Comparison of ENCODE assay signal across 23 mouse cellular contexts in the genomic region with DNA sequence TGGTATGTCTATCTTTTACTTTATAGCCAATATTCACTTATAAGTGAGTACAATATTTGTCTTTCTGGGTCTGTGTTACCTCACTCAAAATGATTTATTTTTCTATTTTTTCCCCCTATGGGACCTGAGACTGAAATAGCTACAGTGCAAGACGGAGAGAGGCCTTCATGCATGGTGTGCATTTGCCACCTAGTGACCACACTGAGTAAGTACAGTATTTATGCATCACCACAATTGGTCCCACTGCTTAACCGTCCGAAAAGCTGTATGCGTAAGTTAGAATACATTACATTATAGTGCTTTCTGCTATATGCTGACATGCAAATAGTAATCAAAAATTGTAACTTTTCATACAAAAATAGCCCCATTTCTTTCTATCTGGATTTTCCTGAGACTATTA. TPM values are rescaled to one million over a fixed set of nuclear protein-coding genes. Genes with fewer than 3 reads are reported as not detected.
DNase-seq lines count a peak whose midpoint lies in the region; ATAC-seq and TF ChIP-seq lines count a peak whose summit lies in the region.
"Had no signal": no experiment of that assay in that cellular context is flagged by ENCODE, and none has a peak within 500 bp of the region (broad histone marks: within the 10 kb centered on the region; RNA-seq: fewer than 3 reads in every experiment).

No protein-coding gene starts in this region.

- H3K4me2 ChIP-seq in hindbrain, postnatal 0 days (ENCODE audit: low read depth, low read length), result no peak overlapping the region
- H3K4me2 ChIP-seq in hindbrain, embryonic 14.5 days (replicated peaks), result no peak overlapping the region
- H3K4me2 ChIP-seq in lung, embryonic 14.5 days, result no peak overlapping the region
- H3K4me2 ChIP-seq: kidney, embryonic 15.5 days; liver, embryonic 15.5 days; midbrain, embryonic 13.5 days had no signal

- H3K36me3 ChIP-seq in hindbrain, postnatal 0 days (ENCODE audit: insufficient read depth, low read length), result no peaks in the 10 kb centered on the region
- no peaks in the 10 kb centered on the region for H3K36me3 ChIP-seq in hindbrain, embryonic 14.5 days (replicated peaks; ENCODE audit: control insufficient read depth, insufficient read depth)
- H3K36me3 ChIP-seq in lung, embryonic 14.5 days (ENCODE audit: insufficient read depth), result no peaks in the 10 kb centered on the region
- H3K36me3 ChIP-seq: embryonic facial prominence, embryonic 10.5 days; G1E; kidney, embryonic 15.5 days; liver, embryonic 15.5 days; midbrain, embryonic 13.5 days had no signal

- H3K4me1 ChIP-seq in cerebellum, adult 2 months (ENCODE audit: control insufficient read depth, insufficient read depth, low read length), result no peaks in the 10 kb centered on the region
- no peaks in the 10 kb centered on the region for H3K4me1 ChIP-seq in hindbrain, postnatal 0 days (ENCODE audit: insufficient read depth, low read length)
- H3K4me1 ChIP-seq in hindbrain, embryonic 14.5 days (replicated peaks; ENCODE audit: control insufficient read depth, insufficient read depth, low read length), result no peaks in the 10 kb centered on the region
- no peaks in the 10 kb centered on the region for H3K4me1 ChIP-seq in lung, embryonic 14.5 days (ENCODE audit: insufficient read depth)
- H3K4me1 ChIP-seq: embryonic facial prominence, embryonic 10.5 days; kidney, embryonic 15.5 days; liver, embryonic 15.5 days; midbrain, embryonic 13.5 days had no signal

- TF ChIP-seq POLR2A in cerebellum, adult 2 months (IDR thresholded peaks at IDR 0.05; ENCODE audit: borderline replicate concordance, insufficient read depth, low read length), result no peak

- no peak overlapping the region for H3K27ac ChIP-seq in cerebellum, adult 2 months (ENCODE audit: insufficient read depth, low read length)
- no peak overlapping the region for H3K27ac ChIP-seq in hindbrain, postnatal 0 days
- H3K27ac ChIP-seq in hindbrain, embryonic 14.5 days, result no peak overlapping the region
- H3K27ac ChIP-seq in lung, embryonic 14.5 days (ENCODE audit: low read depth), result no peak overlapping the region
- H3K27ac ChIP-seq: embryonic facial prominence, embryonic 10.5 days; kidney, embryonic 15.5 days; liver, embryonic 15.5 days; macrophage; midbrain, embryonic 13.5 days had no signal

- ATAC-seq in hindbrain, postnatal 0 days, result 0 out of 2 replicates have a peak, but pooled peaks have one; percentile 29
- ATAC-seq in hindbrain, embryonic 14.5 days (ENCODE audit: low FRiP score), result no peak
- ATAC-seq in lung, embryonic 14.5 days (ENCODE audit: insufficient read depth), result no peak
- no peak for ATAC-seq in CD4-positive, CD25-positive, alpha-beta regulatory T cell, adult 4 months
- ATAC-seq: hindbrain, embryonic 16.5 days; midbrain, embryonic 13.5 days had no signal

- no peak for DNase-seq in cerebellum, adult 2 months
- DNase-seq in cerebellum, adult 9-10 months, result no peak
- DNase-seq in hindbrain, postnatal 0 days (ENCODE audit: low spot score), result peak; percentile 10
- no peak for DNase-seq in hindbrain, embryonic 14.5 days (ENCODE audit: low spot score)
- peak; percentile 8 for DNase-seq in lung, embryonic 14.5 days
- no peak for DNase-seq in lung, postnatal 4 days
- peak; percentile 10 for DNase-seq in embryo, embryonic 11 days
- DNase-seq: adrenal gland, postnatal 10 days; cerebellum, adult 9-11 months; heart, adult 18-20 months; heart, postnatal 10 days; left cerebral cortex, postnatal 4 days; right cerebral cortex, postnatal 14 days had no signal

- no peaks in the 10 kb centered on the region for H3K9me3 ChIP-seq in hindbrain, postnatal 0 days (ENCODE audit: low read length)
- no peaks in the 10 kb centered on the region for H3K9me3 ChIP-seq in hindbrain, embryonic 14.5 days (ENCODE audit: control insufficient read depth, low read length)
- no peaks in the 10 kb centered on the region for H3K9me3 ChIP-seq in lung, embryonic 14.5 days (ENCODE audit: low read depth, low read length)
- H3K9me3 ChIP-seq: embryonic facial prominence, embryonic 10.5 days; G1E; kidney, embryonic 15.5 days; liver, embryonic 15.5 days; midbrain, embryonic 13.5 days had no signal

- WGBS in cerebellum, adult 2 months, result 71% methylated on average over 4 of the region's 4 CpGs
- WGBS in hindbrain, postnatal 0 days, result 78% methylated on average over 4 of the region's 4 CpGs
- 71% methylated on average over 4 of the region's 4 CpGs for WGBS in hindbrain, embryonic 14.5 days
- WGBS in lung, embryonic 14.5 days, result 66% methylated on average over 4 of the region's 4 CpGs

- no peak overlapping the region for H3K9ac ChIP-seq in hindbrain, postnatal 0 days (replicated peaks; ENCODE audit: low read length)
- H3K9ac ChIP-seq in hindbrain, embryonic 14.5 days, result no peak overlapping the region
- no peak overlapping the region for H3K9ac ChIP-seq in lung, embryonic 14.5 days
- H3K9ac ChIP-seq: kidney, embryonic 15.5 days; liver, embryonic 15.5 days; midbrain, embryonic 13.5 days had no signal

- H3K4me3 ChIP-seq in cerebellum, adult 2 months (replicated peaks; ENCODE audit: insufficient read depth, low read depth, low read length), result no peak overlapping the region
- no peak overlapping the region for H3K4me3 ChIP-seq in hindbrain, postnatal 0 days (ENCODE audit: low read length)
- no peak overlapping the region for H3K4me3 ChIP-seq in hindbrain, embryonic 14.5 days (replicated peaks; ENCODE audit: low read length)
- H3K4me3 ChIP-seq in lung, embryonic 14.5 days (ENCODE audit: low read depth, low read length), result no peak overlapping the region
- H3K4me3 ChIP-seq: embryonic facial prominence, embryonic 10.5 days; kidney, embryonic 15.5 days; liver, embryonic 15.5 days; midbrain, embryonic 13.5 days had no signal

- H3K27me3 ChIP-seq in cerebellum, adult 2 months (ENCODE audit: control insufficient read depth, insufficient read depth, low read length), result no peaks in the 10 kb centered on the region
- no peaks in the 10 kb centered on the region for H3K27me3 ChIP-seq in hindbrain, postnatal 0 days (ENCODE audit: insufficient read depth, low read length)
- no peaks in the 10 kb centered on the region for H3K27me3 ChIP-seq in hindbrain, embryonic 14.5 days (ENCODE audit: control insufficient read depth, insufficient read depth, low read length)
- H3K27me3 ChIP-seq in lung, embryonic 14.5 days (ENCODE audit: insufficient read depth, low read length), result no peaks in the 10 kb centered on the region
- H3K27me3 ChIP-seq: kidney, embryonic 15.5 days; liver, embryonic 15.5 days; midbrain, embryonic 13.5 days had no signal

- peak; percentile 5; the same call in 1 of the 2 replicates for TF ChIP-seq CTCF in cerebellum, adult 2 months (IDR thresholded peaks at IDR 0.05; ENCODE audit: borderline replicate concordance, insufficient read depth, low read depth, low read length)
- TF ChIP-seq CTCF in hindbrain, postnatal 0 days (IDR thresholded peaks at IDR 0.05; ENCODE audit: low read depth), result peak; percentile 49
- peak; percentile 37 for TF ChIP-seq CTCF in lung, embryonic 14.5 days (IDR thresholded peaks at IDR 0.05; ENCODE audit: low read depth)

RNA-seq across cellular contexts. Expression of a gene that starts 50.8 kb away (rescaled TPM):
- polyA plus RNA-seq in cerebellum, adult 2 months (2012; rRNA removed), result 3.7 and 3.9 TPM in 2 replicates
- not detected in 2 replicates for total RNA-seq in hindbrain, postnatal 0 days (2014; rRNA removed)
- polyA plus RNA-seq in hindbrain, postnatal 0 days (2015; fragmentation: Nextera tagmentation; extraction: Ambion mirVana), result 1.7 and 4.0 TPM in 2 replicates
- not detected in 2 replicates for polyA plus RNA-seq in hindbrain, embryonic 14.5 days (2014; fragmentation: Nextera tagmentation; extraction: Ambion mirVana)
- not detected in 2 replicates for polyA plus RNA-seq in lung, embryonic 14.5 days (2014; fragmentation: Nextera tagmentation; extraction: Ambion mirVana)
- polyA plus RNA-seq in CD4-positive, CD25-positive, alpha-beta regulatory T cell, adult 4 months (2017; shearing (Covaris generic)), result not detected
- total RNA-seq: adrenal gland, postnatal 10 days; G1E; heart, adult 18-20 months; heart, postnatal 10 days; layer of hippocampus, postnatal 10 days; left cerebral cortex, postnatal 4 days had no signal
- polyA plus RNA-seq: embryonic facial prominence, embryonic 10.5 days; G1E; hindbrain, embryonic 16.5 days; kidney, embryonic 15.5 days; liver, embryonic 15.5 days; macrophage; midbrain, embryonic 13.5 days; testis, adult 2 months had no signal

Comparison
In these comparisons a context has a peak if more than half of its experiments do, and no peak if none do; other contexts are left out.
1. DNase-seq: peak in hindbrain, postnatal 0 days (single experiment), lung, embryonic 14.5 days (single experiment) and embryo, embryonic 11 days (single experiment); none in cerebellum, adult 2 months (0 of 2), cerebellum, adult 9-10 months (single experiment), hindbrain, embryonic 14.5 days (single experiment) and lung, postnatal 4 days (0 of 2).
2. Peak in every context shown above with its lines, with median percentiles within 50 percentile points of each other: CTCF ChIP-seq.